Mouse (Mus musculus): ENCODE measurements at regions not wholly inside any gene's neighbourhood (a gene's known extent, or its start where the extent isn't known, plus 50 kb on each side); places are given as distances from the start of the nearest gene placed in this dataset.
A peak's percentile ranks its signal among the peaks of the same experiment; 100 is the strongest.

DNA sequence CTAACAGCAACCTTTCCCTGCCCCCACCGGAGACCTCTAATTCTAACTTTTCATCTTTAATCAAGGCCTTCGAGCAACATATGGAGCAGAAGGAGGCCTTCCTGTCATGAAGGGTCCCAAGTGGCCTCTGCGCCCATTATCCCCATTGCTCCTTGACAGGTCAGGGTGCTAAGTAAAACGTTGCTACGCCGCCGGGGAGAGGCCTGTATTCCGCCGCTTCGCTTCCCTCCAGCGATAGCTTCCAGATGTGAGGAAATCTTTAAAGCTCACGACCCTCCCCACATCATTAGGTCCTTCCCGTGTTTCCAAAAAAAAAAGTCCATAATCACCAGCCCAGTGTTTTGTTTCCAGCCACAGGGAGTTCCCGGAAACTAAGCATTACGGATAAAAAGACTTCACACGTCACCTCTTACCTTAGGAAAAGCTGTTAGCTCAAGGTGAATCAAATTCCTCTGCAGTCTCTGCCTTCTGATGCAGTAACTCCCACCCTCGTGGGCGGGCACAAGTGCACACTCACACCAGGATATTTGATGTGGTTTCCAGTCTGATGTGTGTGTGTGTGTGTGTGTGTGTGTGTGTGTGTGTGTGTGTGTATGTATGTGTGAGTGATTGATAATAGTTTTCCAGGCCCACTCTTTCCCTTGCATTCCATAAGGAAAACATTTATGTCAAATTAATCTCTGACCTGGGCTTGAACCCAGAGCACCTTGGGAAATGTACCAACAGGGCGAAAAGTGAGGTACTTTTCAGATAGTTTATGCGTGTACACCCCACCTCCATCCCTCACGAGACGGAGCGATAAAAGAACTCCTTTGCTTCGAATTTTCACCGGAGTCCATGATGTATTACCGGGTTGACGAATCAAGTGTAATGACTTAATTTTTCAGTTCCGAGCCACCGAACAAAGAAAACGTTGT is 107.5 kb downstream of the Gm45692 start:
- TF ChIP-seq CTCF (IDR thresholded peaks at IDR 0.05; ENCODE audit: control insufficient read depth, insufficient read depth, insufficient read length) (no peak), FOSL1 (IDR thresholded peaks at IDR 0.05; ENCODE audit: insufficient read depth, low read length, poor library complexity, severe bottlenecking) (no peak), USF1 (IDR thresholded peaks at IDR 0.05; ENCODE audit: low read depth) (no peak), CEBPB (IDR thresholded peaks at IDR 0.05; ENCODE audit: low read depth) (no peak), MAX (IDR thresholded peaks at IDR 0.05) (no peak), MYOG (IDR thresholded peaks at IDR 0.05; ENCODE audit: control insufficient read depth, extremely low read depth, insufficient read length) (no peak)
- H3K36me3 ChIP-seq (ENCODE audit: control insufficient read depth, insufficient read depth) = no peaks in the 10 kb centered on the region
- H3K79me3 ChIP-seq (ENCODE audit: low read depth) = no peaks in the 10 kb centered on the region
- no peaks in the 10 kb centered on the region for H3K27me3 ChIP-seq (ENCODE audit: control insufficient read depth, insufficient read depth, insufficient read length)
- H3K79me2 ChIP-seq (ENCODE audit: control insufficient read depth, insufficient read depth) = no peaks in the 10 kb centered on the region
- no peak overlapping the region for H3K4me3 ChIP-seq (ENCODE audit: insufficient read depth, poor library complexity, severe bottlenecking)
- H3ac ChIP-seq (ENCODE audit: control insufficient read depth, insufficient read length, low read depth) = no peak overlapping the region

DNA sequence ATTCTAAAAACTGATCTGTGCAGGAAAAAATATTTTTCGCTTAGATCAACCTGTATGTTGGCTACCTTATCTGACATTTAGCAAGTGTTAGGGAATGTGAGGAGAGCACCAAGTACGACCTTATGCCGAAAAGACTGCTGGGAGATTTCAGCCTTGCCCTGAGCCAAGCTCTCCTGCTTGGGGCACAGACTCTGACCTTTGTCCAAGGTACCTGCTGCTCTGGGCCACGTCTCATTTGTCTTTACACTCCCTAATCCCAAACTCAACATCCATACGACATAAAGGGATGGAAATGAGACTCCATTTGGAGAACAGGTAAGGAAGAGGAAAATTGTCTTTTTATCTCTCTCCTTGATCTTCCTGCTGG is 108.2 kb downstream of the Gm45692 start:
- TF ChIP-seq FOSL1 (IDR thresholded peaks at IDR 0.05; ENCODE audit: insufficient read depth, low read length, poor library complexity, severe bottlenecking) (no peak), MAX (IDR thresholded peaks at IDR 0.05) (no peak), MYOD1 (IDR thresholded peaks at IDR 0.05; ENCODE audit: control insufficient read depth, insufficient read length, low read depth) (no peak), MYOG (IDR thresholded peaks at IDR 0.05; ENCODE audit: control insufficient read depth, extremely low read depth, insufficient read length) (no peak), CEBPB (IDR thresholded peaks at IDR 0.05; ENCODE audit: low read depth) (no peak), CTCF (IDR thresholded peaks at IDR 0.05; ENCODE audit: control insufficient read depth, insufficient read depth, insufficient read length) (no peak), USF1 (IDR thresholded peaks at IDR 0.05; ENCODE audit: low read depth) (no peak)
- H3ac ChIP-seq (ENCODE audit: control insufficient read depth, insufficient read length, low read depth) = no peak overlapping the region
- no peaks in the 10 kb centered on the region for H3K79me2 ChIP-seq (ENCODE audit: control insufficient read depth, insufficient read depth)
- H3K27me3 ChIP-seq (ENCODE audit: control insufficient read depth, insufficient read depth, insufficient read length) = no peaks in the 10 kb centered on the region
- no peaks in the 10 kb centered on the region for H3K79me3 ChIP-seq (ENCODE audit: low read depth)
- no peak overlapping the region for H3K4me3 ChIP-seq (ENCODE audit: insufficient read depth, poor library complexity, severe bottlenecking)
- H3K36me3 ChIP-seq (ENCODE audit: control insufficient read depth, insufficient read depth) = no peaks in the 10 kb centered on the region

GRCm38 (mm10) chr8:26229548-26229947 is 110.2 kb downstream of the Gm45692 start:
- Histone ChIP-seq H3K4me3 (ENCODE audit: insufficient read depth, poor library complexity, severe bottlenecking) (no peak overlapping the region), H3K79me2 (ENCODE audit: control insufficient read depth, insufficient read depth) (no peaks in the 10 kb centered on the region), H3K79me3 (ENCODE audit: low read depth) (no peaks in the 10 kb centered on the region), H3K36me3 (ENCODE audit: control insufficient read depth, insufficient read depth) (no peaks in the 10 kb centered on the region), H3ac (ENCODE audit: control insufficient read depth, insufficient read length, low read depth) (no peak overlapping the region), H3K27me3 (ENCODE audit: control insufficient read depth, insufficient read depth, insufficient read length) (no peaks in the 10 kb centered on the region)
- TF ChIP-seq CEBPB (IDR thresholded peaks at IDR 0.05; ENCODE audit: low read depth) (no peak), MAX (IDR thresholded peaks at IDR 0.05) (no peak), USF1 (IDR thresholded peaks at IDR 0.05; ENCODE audit: low read depth) (no peak), MYOG (IDR thresholded peaks at IDR 0.05; ENCODE audit: control insufficient read depth, extremely low read depth, insufficient read length) (no peak), MYOD1 (IDR thresholded peaks at IDR 0.05; ENCODE audit: control insufficient read depth, insufficient read length, low read depth) (no peak)

DNA sequence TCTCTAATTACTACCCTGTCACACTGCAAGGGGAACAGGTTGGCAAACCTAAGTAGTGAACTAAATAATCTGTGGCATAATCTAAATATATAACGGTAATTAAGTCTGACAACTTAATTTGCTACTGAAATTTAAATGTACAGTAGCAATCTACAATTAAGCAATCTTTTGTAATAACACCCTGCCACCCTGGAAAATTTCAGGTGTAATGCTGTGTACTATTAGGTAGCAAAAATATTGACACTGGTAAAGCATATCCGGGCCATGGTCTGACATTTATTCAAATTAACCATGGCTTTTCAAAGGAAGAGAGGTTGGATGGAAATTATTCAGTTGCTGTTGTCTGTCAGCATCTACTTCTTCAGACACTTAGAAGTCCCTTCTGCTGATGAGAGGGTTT is 119.7 kb downstream of the Gm45692 start:
- no peak overlapping the region for H3ac ChIP-seq (ENCODE audit: control insufficient read depth, insufficient read length, low read depth)
- H3K79me3 ChIP-seq (ENCODE audit: low read depth) = no peaks in the 10 kb centered on the region
- no peaks in the 10 kb centered on the region for H3K27me3 ChIP-seq (ENCODE audit: control insufficient read depth, insufficient read depth, insufficient read length)
- TF ChIP-seq FOSL1 (IDR thresholded peaks at IDR 0.05; ENCODE audit: insufficient read depth, low read length, poor library complexity, severe bottlenecking) (no peak), CTCF (IDR thresholded peaks at IDR 0.05; ENCODE audit: control insufficient read depth, insufficient read depth, insufficient read length) (no peak), USF1 (IDR thresholded peaks at IDR 0.05; ENCODE audit: low read depth) (no peak), MAX (IDR thresholded peaks at IDR 0.05) (no peak), CEBPB (IDR thresholded peaks at IDR 0.05; ENCODE audit: low read depth) (no peak), MYOD1 (IDR thresholded peaks at IDR 0.05; ENCODE audit: control insufficient read depth, insufficient read length, low read depth) (no peak), MYOG (IDR thresholded peaks at IDR 0.05; ENCODE audit: control insufficient read depth, extremely low read depth, insufficient read length) (no peak)
- no peaks in the 10 kb centered on the region for H3K79me2 ChIP-seq (ENCODE audit: control insufficient read depth, insufficient read depth)
- no peak overlapping the region for H3K4me3 ChIP-seq (ENCODE audit: insufficient read depth, poor library complexity, severe bottlenecking)
- H3K36me3 ChIP-seq (ENCODE audit: control insufficient read depth, insufficient read depth) = no peaks in the 10 kb centered on the region

GRCm38 (mm10) chr8:26239604-26240003 is 120.3 kb downstream of the Gm45692 start:
- Histone ChIP-seq H3ac (ENCODE audit: control insufficient read depth, insufficient read length, low read depth) (no peak overlapping the region), H3K36me3 (ENCODE audit: control insufficient read depth, insufficient read depth) (no peaks in the 10 kb centered on the region), H3K79me3 (ENCODE audit: low read depth) (no peaks in the 10 kb centered on the region), H3K27me3 (ENCODE audit: control insufficient read depth, insufficient read depth, insufficient read length) (no peaks in the 10 kb centered on the region), H3K4me3 (ENCODE audit: insufficient read depth, poor library complexity, severe bottlenecking) (no peak overlapping the region), H3K79me2 (ENCODE audit: control insufficient read depth, insufficient read depth) (no peaks in the 10 kb centered on the region)
- TF ChIP-seq MYOD1 (IDR thresholded peaks at IDR 0.05; ENCODE audit: control insufficient read depth, insufficient read length, low read depth) = no peak
- no peak for TF ChIP-seq MAX (IDR thresholded peaks at IDR 0.05)
- no peak for TF ChIP-seq FOSL1 (IDR thresholded peaks at IDR 0.05; ENCODE audit: insufficient read depth, low read length, poor library complexity, severe bottlenecking)
- TF ChIP-seq CEBPB (IDR thresholded peaks at IDR 0.05; ENCODE audit: low read depth) = peak; percentile 10
- TF ChIP-seq USF1 (IDR thresholded peaks at IDR 0.05; ENCODE audit: low read depth) = no peak
- no peak for TF ChIP-seq CTCF (IDR thresholded peaks at IDR 0.05; ENCODE audit: control insufficient read depth, insufficient read depth, insufficient read length)

All from C2C12 (cell line).